Mouse (Mus musculus) G1E (cell line): ENCODE results near the gene Ahcy. TPM values are rescaled to one million over a fixed set of nuclear protein-coding genes. Genes with fewer than 3 reads are reported as not detected.
"Not testable (repeated sequence)": the region's sequence is repeated elsewhere in the genome, so short reads cannot be mapped to it uniquely, and the experiment has no call there.

ENCODE experiments used
- ATAC-seq: 2 replicates; pipeline ENCODE4 v1.8.0; 2016; ENCODE audit warnings: mild to moderate bottlenecking; ENCODE audit not compliant: insufficient number of reproducible peaks, poor library complexity, low FRiP score, severe bottlenecking; ENCODE audit errors: extremely low read depth
- DNase-seq: peaks from one replicate; pipeline ENCODE4 v3.0.0; 2012; ENCODE audit warnings: low spot score
- H3K27me3 ChIP-seq: 2 replicates; pipeline ENCODE4 v1.6.1; 2012; ENCODE audit warnings: mild to moderate bottlenecking, low read length, inconsistent platforms; ENCODE audit not compliant: insufficient read depth
- H3K36me3 ChIP-seq: replicated peaks from 2 replicates; pipeline ENCODE3; 2012; ENCODE audit warnings: mild to moderate bottlenecking, inconsistent platforms
- H3K4me1 ChIP-seq: 2 replicates; pipeline ENCODE4 v1.6.1; 2012; ENCODE audit warnings: low read depth, low read length, inconsistent platforms, mixed read lengths; ENCODE audit not compliant: insufficient read depth
- H3K4me3 ChIP-seq: 2 replicates; pipeline ENCODE4 v1.5.1; 2012; ENCODE audit warnings: low read depth, mild to moderate bottlenecking, inconsistent platforms, low read length, moderate library complexity, mixed read lengths
- H3K9me3 ChIP-seq: replicated peaks from 2 replicates; pipeline ENCODE4 v1.6.1; 2012; ENCODE audit warnings: inconsistent platforms
- CTCF ChIP-seq: IDR thresholded peaks from 2 replicates; pipeline ENCODE4 v1.5.1; 2012; ENCODE audit warnings: low read depth, low read length, inconsistent platforms, mixed read lengths
- GATA1 ChIP-seq: IDR thresholded peaks from 2 replicates; pipeline ENCODE4 v1.6.1; 2012; ENCODE audit warnings: borderline replicate concordance, low read length, inconsistent platforms, mixed read lengths
- GATA2 ChIP-seq: IDR thresholded peaks from 2 replicates; pipeline ENCODE4 v1.6.1; 2012; ENCODE audit warnings: low read depth, low read length, inconsistent platforms, borderline replicate concordance
- POLR2AphosphoS5 ChIP-seq: IDR thresholded peaks from 2 replicates; pipeline ENCODE4 v1.6.1; 2012; ENCODE audit warnings: low read depth, low read length, inconsistent platforms; ENCODE audit not compliant: insufficient replicate concordance
- TAL1 ChIP-seq: conservative IDR thresholded peaks from 2 replicates; pipeline ENCODE4 v1.6.1; 2012; ENCODE audit warnings: low read depth, low read length, inconsistent platforms, mixed read lengths
- polyA plus RNA-seq: library from polyadenylated mRNA; stranded (reverse); fragments of >175 nt; gene quantifications from 2 replicates; pipeline ENCODE4 v1.2.3, GENCODE M21; 2012
- total RNA-seq, 2 experiments: library from RNA; stranded (forward) in 1 of 2; stranded (reverse) in 1 of 2; fragments of 200-1000 nt in 1 of 2; fragments of >200 nt in 1 of 2; fragmentation: Nextera tagmentation in 1 of 2; gene quantifications; 2 replicates each; pipeline ENCODE4 v1.2.3; 2014 to 2017

Gene Ahcy
- total RNA-seq (2014; fragmentation: Nextera tagmentation) (73.3 and 86.1 TPM in 2 replicates), total RNA-seq (2017) (13.5 and 13.7 TPM in 2 replicates), polyA plus RNA-seq (11.7 and 31.8 TPM in 2 replicates)

GRCm38 (mm10) chr2:155073978-155074765, at the start of gene Ahcy:
Ahcy (minus strand) TSS chr2:155074497.
- peaks cover 48% of the 10 kb centered on the region for H3K4me1 ChIP-seq
- peak; percentile 84 for ATAC-seq

GRCm38 (mm10) chr2:155115216-155115830, 41.0 kb upstream of the Ahcy start:
- Histone ChIP-seq H3K9me3 (no peaks in the 10 kb centered on the region), H3K4me3 (no peak overlapping the region), H3K27me3 (peaks cover 3% of the 10 kb centered on the region; the same call in 1 of the 2 replicates), H3K4me1 (no peaks in the 10 kb centered on the region), H3K36me3 (no peaks in the 10 kb centered on the region)
- TF ChIP-seq TAL1 (no peak), GATA1 (no peak), GATA2 (no peak), CTCF (no peak), POLR2AphosphoS5 (no peak)
- ATAC-seq = no peak
- no peak for DNase-seq

More at GRCm38 (mm10) chr2:155073978-155074765, at the start of gene Ahcy:
- no peaks in the 10 kb centered on the region for H3K9me3 ChIP-seq
- H3K36me3 ChIP-seq = peaks cover 35% of the 10 kb centered on the region
- H3K4me3 ChIP-seq = peak within 1 kb of the TSS; percentile 80
- H3K27me3 ChIP-seq = no peaks in the 10 kb centered on the region
- DNase-seq = peak; percentile 81
- TF ChIP-seq GATA2 (no peak), GATA1 (no peak), TAL1 (no peak), CTCF (no peak), POLR2AphosphoS5 (no peak)

GRCm38 (mm10) chr2:155107276-155107675, 33.0 kb upstream of the Ahcy start:
- H3K4me3 ChIP-seq, H3K36me3 ChIP-seq, DNase-seq, H3K27me3 ChIP-seq, ATAC-seq, H3K4me1 ChIP-seq: not testable (repeated sequence)
- H3K9me3 ChIP-seq = peaks cover 17% of the 10 kb centered on the region

GRCm38 (mm10) chr2:155103607-155104006, 29.3 kb upstream of the Ahcy start:
- Histone ChIP-seq H3K9me3 (peaks cover 17% of the 10 kb centered on the region), H3K27me3 (no peaks in the 10 kb centered on the region; the same call in 1 of the 2 replicates), H3K4me3 (no peak overlapping the region), H3K4me1 (peaks cover 6% of the 10 kb centered on the region), H3K36me3 (no peaks in the 10 kb centered on the region)
- no peak for TF ChIP-seq GATA1
- TF ChIP-seq POLR2AphosphoS5 = no peak
- no peak for TF ChIP-seq CTCF
- TF ChIP-seq GATA2 = no peak
- no peak for TF ChIP-seq TAL1
- ATAC-seq (no peak), DNase-seq (no peak)

- Histone ChIP-seq H3K27me3 (no peaks in the 10 kb centered on the region; the same call in 1 of the 2 replicates), H3K4me3 (no peak overlapping the region), H3K4me1 (peaks cover 2% of the 10 kb centered on the region), H3K9me3 (peaks cover 7% of the 10 kb centered on the region), H3K36me3 (no peaks in the 10 kb centered on the region)
- TF ChIP-seq CTCF (no peak), TAL1 (no peak), POLR2AphosphoS5 (no peak), GATA1 (no peak), GATA2 (no peak)
- ATAC-seq (no peak), DNase-seq (no peak)
Observed at GRCm38 (mm10) chr2:155101761-155102181, 27.5 kb upstream of the Ahcy start.

- ATAC-seq (no peak), DNase-seq (no peak)
- H3K27me3 ChIP-seq = peaks cover 3% of the 10 kb centered on the region
Observed at GRCm38 (mm10) chr2:155100796-155101259, 26.5 kb upstream of the Ahcy start.

More at GRCm38 (mm10) chr2:155100796-155101259, 26.5 kb upstream of the Ahcy start:
- Histone ChIP-seq H3K4me1 (peaks cover 2% of the 10 kb centered on the region; the same call in 1 of the 2 replicates), H3K36me3 (no peaks in the 10 kb centered on the region), H3K4me3 (no peak overlapping the region), H3K9me3 (no peaks in the 10 kb centered on the region)
- no peak for TF ChIP-seq GATA2
- no peak for TF ChIP-seq TAL1
- TF ChIP-seq CTCF = no peak
- no peak for TF ChIP-seq POLR2AphosphoS5
- TF ChIP-seq GATA1 = no peak
